Mouse (Mus musculus): ENCODE measurements around the gene Trp63. TPM values are rescaled to one million over a fixed set of nuclear protein-coding genes. Genes with fewer than 3 reads are reported as not detected.

Trp63 gene
- polyA plus RNA-seq, 1 experiment from 2014 or later: 0.12 TPM

GRCm38 (mm10) chr16:25786457-25786856 is 102.9 kb downstream of the Trp63 start:
- Histone ChIP-seq H3K4me1 (no peaks in the 10 kb centered on the region), H3K27ac (no peak overlapping the region), H3K27me3 (no peaks in the 10 kb centered on the region), H3K4me2 (no peak overlapping the region), H3K9ac (no peak overlapping the region), H3K9me3 (replicated peaks) (no peaks in the 10 kb centered on the region), H3K36me3 (ENCODE audit: poor library complexity, severe bottlenecking) (no peaks in the 10 kb centered on the region), H3K4me3 (no peak overlapping the region)
- WGBS: 69% methylated on average over 5 of the region's 5 CpGs
- ATAC-seq: no peak

GRCm38 (mm10) chr16:25792640-25793266 is 109.2 kb downstream of the Trp63 start:
- H3K9ac ChIP-seq: no peak overlapping the region

GRCm38 (mm10) chr16:25797732-25798294 is 114.2 kb downstream of the Trp63 start:
- H3K4me3 ChIP-seq: no peak overlapping the region
- no peak overlapping the region for H3K4me2 ChIP-seq
- WGBS: 87% methylated on average over 4 of the region's 4 CpGs
- no peaks in the 10 kb centered on the region for H3K27me3 ChIP-seq
- no peak overlapping the region for H3K9ac ChIP-seq
- H3K36me3 ChIP-seq (ENCODE audit: poor library complexity, severe bottlenecking): no peaks in the 10 kb centered on the region
- ATAC-seq: no peak
- H3K4me1 ChIP-seq: 0 out of 2 replicates have a peak, but pooled peaks cover 3% of the 10 kb centered on the region
- H3K27ac ChIP-seq: no peak overlapping the region
- H3K9me3 ChIP-seq (replicated peaks): no peaks in the 10 kb centered on the region

More at GRCm38 (mm10) chr16:25792640-25793266, 109.2 kb downstream of the Trp63 start:
- Histone ChIP-seq H3K27ac (no peak overlapping the region), H3K27me3 (no peaks in the 10 kb centered on the region), H3K4me2 (no peak overlapping the region), H3K4me1 (0 out of 2 replicates have a peak, but pooled peaks cover 6% of the 10 kb centered on the region), H3K9me3 (replicated peaks) (no peaks in the 10 kb centered on the region), H3K36me3 (ENCODE audit: poor library complexity, severe bottlenecking) (no peaks in the 10 kb centered on the region), H3K4me3 (no peak overlapping the region)
- WGBS: 36% methylated on average over 5 of the region's 5 CpGs
- ATAC-seq: peak; percentile 88

GRCm38 (mm10) chr16:25799618-25800017 is 116.1 kb downstream of the Trp63 start:
- Histone ChIP-seq H3K27me3 (no peaks in the 10 kb centered on the region), H3K27ac (no peak overlapping the region), H3K36me3 (ENCODE audit: poor library complexity, severe bottlenecking) (no peaks in the 10 kb centered on the region), H3K4me3 (no peak overlapping the region), H3K4me2 (no peak overlapping the region), H3K9me3 (replicated peaks) (no peaks in the 10 kb centered on the region), H3K4me1 (no peaks in the 10 kb centered on the region), H3K9ac (no peak overlapping the region)
- ATAC-seq: no peak

GRCm38 (mm10) chr16:25804955-25805354 is 121.4 kb downstream of the Trp63 start:
- H3K9ac ChIP-seq: no peak overlapping the region
- H3K9me3 ChIP-seq (replicated peaks): no peaks in the 10 kb centered on the region
- no peaks in the 10 kb centered on the region for H3K27me3 ChIP-seq
- ATAC-seq: no peak
- H3K4me2 ChIP-seq: no peak overlapping the region
- H3K4me1 ChIP-seq: no peaks in the 10 kb centered on the region
- H3K27ac ChIP-seq: no peak overlapping the region
- H3K36me3 ChIP-seq (ENCODE audit: poor library complexity, severe bottlenecking): no peaks in the 10 kb centered on the region
- no peak overlapping the region for H3K4me3 ChIP-seq
- 73% methylated on average over 3 of the region's 3 CpGs for WGBS

GRCm38 (mm10) chr16:25807116-25807515 is 123.6 kb downstream of the Trp63 start:
- no peak overlapping the region for H3K27ac ChIP-seq
- H3K9ac ChIP-seq: no peak overlapping the region
- ATAC-seq: no peak
- no peaks in the 10 kb centered on the region for H3K4me1 ChIP-seq
- 0 out of 2 replicates have a peak, but pooled peaks cover 2% of the 10 kb centered on the region for H3K27me3 ChIP-seq
- no peak overlapping the region for H3K4me2 ChIP-seq
- H3K36me3 ChIP-seq (ENCODE audit: poor library complexity, severe bottlenecking): no peaks in the 10 kb centered on the region
- H3K4me3 ChIP-seq: no peak overlapping the region
- H3K9me3 ChIP-seq (replicated peaks): no peaks in the 10 kb centered on the region

GRCm38 (mm10) chr16:25817753-25818624 is 134.4 kb downstream of the Trp63 start:
- Histone ChIP-seq H3K9ac (no peak overlapping the region), H3K4me2 (no peak overlapping the region), H3K27me3 (0 out of 2 replicates have a peak, but pooled peaks cover 7% of the 10 kb centered on the region), H3K27ac (no peak overlapping the region), H3K36me3 (ENCODE audit: poor library complexity, severe bottlenecking) (no peaks in the 10 kb centered on the region), H3K4me1 (peaks cover 8% of the 10 kb centered on the region; the same call in 1 of the 2 replicates), H3K9me3 (replicated peaks) (no peaks in the 10 kb centered on the region), H3K4me3 (no peak overlapping the region)
- WGBS: 11% methylated on average over 10 of the region's 10 CpGs
- no peak for ATAC-seq

GRCm38 (mm10) chr16:25826016-25826415 is 142.5 kb downstream of the Trp63 start:
- ATAC-seq: no peak
- H3K9me3 ChIP-seq (replicated peaks): no peaks in the 10 kb centered on the region
- H3K9ac ChIP-seq: no peak overlapping the region
- H3K27ac ChIP-seq: no peak overlapping the region
- H3K27me3 ChIP-seq: no peaks in the 10 kb centered on the region
- H3K4me3 ChIP-seq: no peak overlapping the region
- no peak overlapping the region for H3K4me2 ChIP-seq
- H3K4me1 ChIP-seq: no peaks in the 10 kb centered on the region
- no peaks in the 10 kb centered on the region for H3K36me3 ChIP-seq (ENCODE audit: poor library complexity, severe bottlenecking)
- WGBS: 58% methylated on average over 7 of the region's 7 CpGs

- Histone ChIP-seq H3K36me3 (ENCODE audit: poor library complexity, severe bottlenecking) (no peaks in the 10 kb centered on the region), H3K27ac (no peak overlapping the region), H3K4me3 (no peak overlapping the region), H3K4me2 (no peak overlapping the region), H3K27me3 (no peaks in the 10 kb centered on the region), H3K9ac (no peak overlapping the region), H3K4me1 (no peaks in the 10 kb centered on the region), H3K9me3 (replicated peaks) (no peaks in the 10 kb centered on the region)
- 55% methylated on average over 4 of the region's 4 CpGs for WGBS
- no peak for ATAC-seq
Observed at GRCm38 (mm10) chr16:25832576-25832975, 149.0 kb downstream of the Trp63 start.

- H3K9ac ChIP-seq: no peak overlapping the region
- WGBS: 92% methylated on average over 3 of the region's 3 CpGs
- H3K9me3 ChIP-seq (replicated peaks): no peaks in the 10 kb centered on the region
- H3K27ac ChIP-seq: no peak overlapping the region
- no peak overlapping the region for H3K4me2 ChIP-seq
- no peak overlapping the region for H3K4me3 ChIP-seq
- no peaks in the 10 kb centered on the region for H3K27me3 ChIP-seq
- H3K4me1 ChIP-seq: no peaks in the 10 kb centered on the region
- ATAC-seq: no peak
- no peaks in the 10 kb centered on the region for H3K36me3 ChIP-seq (ENCODE audit: poor library complexity, severe bottlenecking)
Observed at GRCm38 (mm10) chr16:25835301-25835700, 151.7 kb downstream of the Trp63 start.

GRCm38 (mm10) chr16:25835723-25836122 is 152.2 kb downstream of the Trp63 start:
- H3K4me1 ChIP-seq: no peaks in the 10 kb centered on the region
- ATAC-seq: no peak
- no peak overlapping the region for H3K4me2 ChIP-seq
- no peak overlapping the region for H3K4me3 ChIP-seq
- no peaks in the 10 kb centered on the region for H3K9me3 ChIP-seq (replicated peaks)
- no peak overlapping the region for H3K9ac ChIP-seq
- no peak overlapping the region for H3K27ac ChIP-seq
- 97% methylated on average over 5 of the region's 5 CpGs for WGBS
- no peaks in the 10 kb centered on the region for H3K27me3 ChIP-seq
- H3K36me3 ChIP-seq (ENCODE audit: poor library complexity, severe bottlenecking): no peaks in the 10 kb centered on the region

GRCm38 (mm10) chr16:25842996-25843395 is 159.4 kb downstream of the Trp63 start:
- Histone ChIP-seq H3K4me1 (no peaks in the 10 kb centered on the region), H3K36me3 (ENCODE audit: poor library complexity, severe bottlenecking) (no peaks in the 10 kb centered on the region), H3K9me3 (replicated peaks) (no peaks in the 10 kb centered on the region), H3K9ac (no peak overlapping the region), H3K4me3 (no peak overlapping the region), H3K4me2 (no peak overlapping the region), H3K27ac (no peak overlapping the region), H3K27me3 (no peaks in the 10 kb centered on the region)
- 80% methylated on average over 6 of the region's 6 CpGs for WGBS
- no peak for ATAC-seq

All from forebrain, embryonic 13.5 days (tissue).